Mouse (Mus musculus): ENCODE data around the gene Gfy. TPM values are rescaled to one million over a fixed set of nuclear protein-coding genes. Genes with fewer than 3 reads are reported as not detected.

Gene Gfy
- polyA plus RNA-seq, 1 experiment from 2014 or later: not detected

DNA sequence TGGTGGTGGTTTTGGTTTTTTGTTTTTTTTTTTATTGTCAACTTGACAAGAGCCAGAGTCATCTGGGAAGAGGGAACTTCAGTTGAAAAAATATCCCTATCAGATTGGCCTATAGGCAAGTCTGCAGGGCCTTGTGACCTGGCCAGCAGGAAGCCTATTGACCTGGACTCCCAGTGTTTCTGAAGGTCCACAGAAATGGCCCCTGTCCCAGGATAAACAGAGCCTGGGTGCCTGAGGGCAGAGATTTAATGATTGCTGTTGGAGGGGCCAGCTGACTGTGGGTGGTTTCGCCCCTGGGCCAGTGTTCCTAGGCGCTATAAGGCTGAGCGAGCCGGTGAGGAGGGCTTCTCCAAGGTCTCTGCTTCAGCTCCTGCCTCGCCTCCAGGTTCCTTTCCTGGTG lies 34.3 kb upstream of the Gfy start:
- H3K4me3 ChIP-seq (ENCODE audit: low read depth, low read length): no peak overlapping the region
- peaks cover 7% of the 10 kb centered on the region; the same call in 1 of the 2 replicates for H3K36me3 ChIP-seq (ENCODE audit: control insufficient read depth, insufficient read depth, low read length)
- no peak overlapping the region for H3K27ac ChIP-seq (ENCODE audit: low read depth, low read length)
- H3K27me3 ChIP-seq (replicated peaks; ENCODE audit: control insufficient read depth, insufficient read depth, low read length): peaks cover 14% of the 10 kb centered on the region; the same call in 1 of the 2 replicates
- H3K9me3 ChIP-seq (replicated peaks; ENCODE audit: control insufficient read depth, low read length): no peaks in the 10 kb centered on the region
- 67% methylated on average over 5 of the region's 5 CpGs for WGBS
- peaks cover 16% of the 10 kb centered on the region for H3K4me1 ChIP-seq (ENCODE audit: control insufficient read depth, insufficient read depth, low read length)
- H3K9ac ChIP-seq (ENCODE audit: low read length): no peak overlapping the region
- ATAC-seq (no peak), DNase-seq (ENCODE audit: low spot score) (no peak)
- no peak overlapping the region for H3K4me2 ChIP-seq (ENCODE audit: low read length)

GRCm38 (mm10) chr7:45212356-45212755 lies 33.0 kb upstream of the Gfy start:
- 80% methylated on average over 7 of the region's 7 CpGs for WGBS
- Histone ChIP-seq H3K36me3 (ENCODE audit: control insufficient read depth, insufficient read depth, low read length) (no peaks in the 10 kb centered on the region), H3K9me3 (replicated peaks; ENCODE audit: control insufficient read depth, low read length) (0 out of 2 replicates have a peak, but pooled peaks cover 2% of the 10 kb centered on the region), H3K4me1 (ENCODE audit: control insufficient read depth, insufficient read depth, low read length) (peaks cover 12% of the 10 kb centered on the region), H3K27me3 (replicated peaks; ENCODE audit: control insufficient read depth, insufficient read depth, low read length) (peaks cover 14% of the 10 kb centered on the region; the same call in 1 of the 2 replicates), H3K9ac (ENCODE audit: low read length) (no peak overlapping the region), H3K4me3 (ENCODE audit: low read depth, low read length) (no peak overlapping the region), H3K27ac (ENCODE audit: low read depth, low read length) (no peak overlapping the region), H3K4me2 (ENCODE audit: low read length) (no peak overlapping the region)
- no peak for DNase-seq (ENCODE audit: low spot score)
- ATAC-seq: no peak

- ATAC-seq: no peak
- H3K27ac ChIP-seq (ENCODE audit: low read depth, low read length): no peak within 1 kb of the TSS
- H3K9me3 ChIP-seq (replicated peaks; ENCODE audit: control insufficient read depth, low read length): 0 out of 2 replicates have a peak, but pooled peaks cover 2% of the 10 kb centered on the region
- no peak within 1 kb of the TSS for H3K4me2 ChIP-seq (ENCODE audit: low read length)
- no peaks in the 10 kb centered on the region for H3K36me3 ChIP-seq (ENCODE audit: control insufficient read depth, insufficient read depth, low read length)
- peaks cover 7% of the 10 kb centered on the region; the same call in 1 of the 2 replicates for H3K4me1 ChIP-seq (ENCODE audit: control insufficient read depth, insufficient read depth, low read length)
- H3K27me3 ChIP-seq (replicated peaks; ENCODE audit: control insufficient read depth, insufficient read depth, low read length): peaks cover 14% of the 10 kb centered on the region; the same call in 1 of the 2 replicates
- H3K4me3 ChIP-seq (ENCODE audit: low read depth, low read length): no peak within 1 kb of the TSS
- no peak within 1 kb of the TSS for H3K9ac ChIP-seq (ENCODE audit: low read length)
- 8% methylated on average over 17 of the region's 17 CpGs for WGBS
- no peak for DNase-seq (ENCODE audit: low spot score)
Measured at GRCm38 (mm10) chr7:45211851-45212251, 32.5 kb upstream of the Gfy start, which contains the start of gene Dkkl1. Gene Dkkl1, minus strand, starts transcription at chr7:45212147.

GRCm38 (mm10) chr7:45211070-45211469 lies 31.7 kb upstream of the Gfy start:
- no peak overlapping the region for H3K27ac ChIP-seq (ENCODE audit: low read depth, low read length)
- peaks cover 14% of the 10 kb centered on the region; the same call in 1 of the 2 replicates for H3K27me3 ChIP-seq (replicated peaks; ENCODE audit: control insufficient read depth, insufficient read depth, low read length)
- 0 out of 2 replicates have a peak, but pooled peaks cover 2% of the 10 kb centered on the region for H3K9me3 ChIP-seq (replicated peaks; ENCODE audit: control insufficient read depth, low read length)
- H3K4me2 ChIP-seq (ENCODE audit: low read length): no peak overlapping the region
- DNase-seq (ENCODE audit: low spot score): no peak
- 80% methylated on average over 10 of the region's 10 CpGs for WGBS
- no peak overlapping the region for H3K9ac ChIP-seq (ENCODE audit: low read length)
- peaks cover 2% of the 10 kb centered on the region; the same call in 1 of the 2 replicates for H3K4me1 ChIP-seq (ENCODE audit: control insufficient read depth, insufficient read depth, low read length)
- no peak overlapping the region for H3K4me3 ChIP-seq (ENCODE audit: low read depth, low read length)
- H3K36me3 ChIP-seq (ENCODE audit: control insufficient read depth, insufficient read depth, low read length): no peaks in the 10 kb centered on the region
- ATAC-seq: no peak

DNA sequence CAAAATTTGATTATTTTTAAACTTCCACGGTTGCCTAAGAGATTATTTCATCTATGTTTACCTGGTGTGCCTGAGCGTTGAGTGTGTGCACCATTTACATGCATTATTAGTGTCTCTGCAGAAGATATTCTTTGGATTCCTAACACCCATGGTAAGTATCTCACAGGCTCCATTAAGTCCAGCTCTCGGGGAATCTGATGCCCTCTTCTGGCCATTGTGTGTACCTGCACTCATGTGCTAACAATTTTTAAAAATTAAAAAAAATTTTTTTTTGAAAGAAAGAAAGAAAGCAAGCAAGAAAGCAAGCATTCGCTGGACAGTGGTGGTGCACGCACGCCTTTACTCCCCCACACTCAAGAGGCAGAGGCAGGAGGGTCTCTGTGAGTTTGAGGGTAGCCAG lies 28.9 kb upstream of the Gfy start:
- 82% methylated on average over 6 of the region's 6 CpGs for WGBS

DNA sequence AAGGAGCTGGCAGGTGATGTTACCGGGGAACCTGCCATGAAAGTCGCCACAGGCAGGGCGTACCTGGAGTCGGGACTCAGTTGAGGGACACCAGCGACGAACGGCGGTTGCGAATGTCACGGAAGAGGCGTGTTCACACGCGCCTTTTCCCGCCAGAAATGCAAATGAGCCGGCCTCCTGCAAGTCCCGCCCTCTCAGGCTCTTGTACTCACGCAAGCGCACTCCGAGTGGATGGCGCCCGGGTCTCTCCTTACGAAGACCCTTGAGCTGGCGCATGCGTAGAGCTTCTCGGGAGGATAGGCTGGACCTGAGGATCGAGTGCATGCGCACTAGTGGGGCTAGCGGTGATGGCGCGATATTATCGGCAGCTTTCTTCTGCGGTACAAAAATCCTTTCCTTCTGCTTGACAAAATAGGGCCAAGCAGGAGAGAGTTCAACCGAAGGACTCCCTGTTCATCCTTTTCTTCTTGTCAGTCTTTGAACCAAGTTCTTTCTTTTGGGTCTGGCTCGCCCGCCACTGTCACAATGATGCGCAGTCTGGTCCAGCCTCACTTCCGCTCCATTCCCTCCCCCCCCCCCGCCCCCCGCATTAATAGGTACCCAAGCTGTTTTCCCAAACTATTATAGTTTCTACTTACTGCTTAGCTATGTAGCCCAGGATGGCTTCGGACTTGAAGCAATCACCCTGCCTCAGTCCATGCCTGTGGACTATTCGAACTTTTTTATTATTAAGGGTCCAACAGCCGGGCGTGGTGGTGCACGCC lies 25.2 kb upstream of the Gfy start, which contains the start of gene Ccdc155:
TSS of gene Ccdc155 (minus strand) at position 513 of the 764 bp plus-strand sequence.
- Histone ChIP-seq H3K36me3 (ENCODE audit: control insufficient read depth, insufficient read depth, low read length) (no peaks in the 10 kb centered on the region), H3K9me3 (replicated peaks; ENCODE audit: control insufficient read depth, low read length) (0 out of 2 replicates have a peak, but pooled peaks cover 2% of the 10 kb centered on the region), H3K9ac (ENCODE audit: low read length) (peak within 1 kb of the TSS; percentile 61), H3K27me3 (replicated peaks; ENCODE audit: control insufficient read depth, insufficient read depth, low read length) (0 out of 2 replicates have a peak, but pooled peaks cover 3% of the 10 kb centered on the region), H3K4me1 (ENCODE audit: control insufficient read depth, insufficient read depth, low read length) (no peaks in the 10 kb centered on the region), H3K4me2 (ENCODE audit: low read length) (peak within 1 kb of the TSS; percentile 51), H3K4me3 (ENCODE audit: low read depth, low read length) (peak within 1 kb of the TSS; percentile 39), H3K27ac (ENCODE audit: low read depth, low read length) (0 out of 2 replicates have a peak within 1 kb of the TSS, but pooled peaks have one; percentile 14)
- DNase-seq (ENCODE audit: low spot score) (peak; percentile 99), ATAC-seq (peak; percentile 99)
- WGBS: 10% methylated on average over 43 of the region's 44 CpGs

More for the DNA sequence above, 28.9 kb upstream of the Gfy start:
- ATAC-seq (no peak), DNase-seq (ENCODE audit: low spot score) (no peak)
- Histone ChIP-seq H3K4me2 (ENCODE audit: low read length) (no peak overlapping the region), H3K9me3 (replicated peaks; ENCODE audit: control insufficient read depth, low read length) (0 out of 2 replicates have a peak, but pooled peaks cover 2% of the 10 kb centered on the region), H3K4me3 (ENCODE audit: low read depth, low read length) (no peak overlapping the region), H3K27me3 (replicated peaks; ENCODE audit: control insufficient read depth, insufficient read depth, low read length) (peaks cover 16% of the 10 kb centered on the region; the same call in 1 of the 2 replicates), H3K27ac (ENCODE audit: low read depth, low read length) (no peak overlapping the region), H3K36me3 (ENCODE audit: control insufficient read depth, insufficient read depth, low read length) (no peaks in the 10 kb centered on the region), H3K4me1 (ENCODE audit: control insufficient read depth, insufficient read depth, low read length) (no peaks in the 10 kb centered on the region), H3K9ac (ENCODE audit: low read length) (no peak overlapping the region)

GRCm38 (mm10) chr7:45202654-45203053 lies 23.3 kb upstream of the Gfy start:
- no peaks in the 10 kb centered on the region for H3K9me3 ChIP-seq (replicated peaks; ENCODE audit: control insufficient read depth, low read length)
- no peak overlapping the region for H3K9ac ChIP-seq (ENCODE audit: low read length)
- no peaks in the 10 kb centered on the region for H3K36me3 ChIP-seq (ENCODE audit: control insufficient read depth, insufficient read depth, low read length)
- ATAC-seq (no peak), DNase-seq (ENCODE audit: low spot score) (no peak)
- 65% methylated on average over 10 of the region's 10 CpGs for WGBS
- no peaks in the 10 kb centered on the region for H3K4me1 ChIP-seq (ENCODE audit: control insufficient read depth, insufficient read depth, low read length)
- no peak overlapping the region for H3K27ac ChIP-seq (ENCODE audit: low read depth, low read length)
- 0 out of 2 replicates have a peak, but pooled peaks cover 3% of the 10 kb centered on the region for H3K27me3 ChIP-seq (replicated peaks; ENCODE audit: control insufficient read depth, insufficient read depth, low read length)
- H3K4me3 ChIP-seq (ENCODE audit: low read depth, low read length): no peak overlapping the region
- no peak overlapping the region for H3K4me2 ChIP-seq (ENCODE audit: low read length)

- Histone ChIP-seq H3K4me1 (ENCODE audit: control insufficient read depth, insufficient read depth, low read length) (no peaks in the 10 kb centered on the region), H3K27ac (ENCODE audit: low read depth, low read length) (no peak overlapping the region), H3K36me3 (ENCODE audit: control insufficient read depth, insufficient read depth, low read length) (no peaks in the 10 kb centered on the region), H3K4me3 (ENCODE audit: low read depth, low read length) (no peak overlapping the region), H3K9me3 (replicated peaks; ENCODE audit: control insufficient read depth, low read length) (no peaks in the 10 kb centered on the region), H3K9ac (ENCODE audit: low read length) (no peak overlapping the region), H3K27me3 (replicated peaks; ENCODE audit: control insufficient read depth, insufficient read depth, low read length) (0 out of 2 replicates have a peak, but pooled peaks cover 3% of the 10 kb centered on the region), H3K4me2 (ENCODE audit: low read length) (no peak overlapping the region)
- ATAC-seq (no peak), DNase-seq (ENCODE audit: low spot score) (no peak)
- WGBS: 82% methylated on average over 11 of the region's 11 CpGs
Measured at GRCm38 (mm10) chr7:45198961-45199360, 19.6 kb upstream of the Gfy start.

GRCm38 (mm10) chr7:45198435-45198834 lies 19.1 kb upstream of the Gfy start:
- Histone ChIP-seq H3K4me1 (ENCODE audit: control insufficient read depth, insufficient read depth, low read length) (no peaks in the 10 kb centered on the region), H3K9ac (ENCODE audit: low read length) (no peak overlapping the region), H3K4me3 (ENCODE audit: low read depth, low read length) (no peak overlapping the region), H3K27me3 (replicated peaks; ENCODE audit: control insufficient read depth, insufficient read depth, low read length) (0 out of 2 replicates have a peak, but pooled peaks cover 3% of the 10 kb centered on the region), H3K4me2 (ENCODE audit: low read length) (no peak overlapping the region), H3K27ac (ENCODE audit: low read depth, low read length) (no peak overlapping the region), H3K36me3 (ENCODE audit: control insufficient read depth, insufficient read depth, low read length) (no peaks in the 10 kb centered on the region), H3K9me3 (replicated peaks; ENCODE audit: control insufficient read depth, low read length) (no peaks in the 10 kb centered on the region)
- peak; percentile 73 for ATAC-seq
- WGBS: 13% methylated on average over 5 of the region's 5 CpGs
- DNase-seq (ENCODE audit: low spot score): peak; percentile 84
